Mouse (Mus musculus) kidney, adult 2 months (tissue): Measurements from ENCODE around the gene Trnau1ap.
"Not testable (repeated sequence)": the region's sequence is repeated elsewhere in the genome, so short reads cannot be mapped to it uniquely, and the experiment has no call there.

Experiments used
- CTCF ChIP-seq: fragments of 200-500 bp; conservative IDR thresholded peaks from 2 replicates; pipeline ENCODE4 v1.5.1; 2011; ENCODE audit warnings: low read depth, mild to moderate bottlenecking, control low read depth, low read length, moderate library complexity, mixed read lengths; ENCODE audit not compliant: insufficient read depth, insufficient read length
- POLR2A ChIP-seq: fragments of 200-500 bp; IDR thresholded peaks from one replicate; pipeline ENCODE4 v1.6.1; 2011; ENCODE audit warnings: low read depth, low read length, control low read depth

- not testable (repeated sequence) for TF ChIP-seq CTCF, POLR2A
These were observed 40.5 kb downstream of the Trnau1ap start for GRCm38 (mm10) chr4:132288840-132289239.
